Mouse (Mus musculus): ENCODE measurements around the gene Nphp1. TPM values are rescaled to one million over a fixed set of nuclear protein-coding genes. Genes with fewer than 3 reads are reported as not detected.

Nphp1 gene
- total RNA-seq, 2 experiments from 2014 or later = 7.6 to 9.0 TPM

DNA sequence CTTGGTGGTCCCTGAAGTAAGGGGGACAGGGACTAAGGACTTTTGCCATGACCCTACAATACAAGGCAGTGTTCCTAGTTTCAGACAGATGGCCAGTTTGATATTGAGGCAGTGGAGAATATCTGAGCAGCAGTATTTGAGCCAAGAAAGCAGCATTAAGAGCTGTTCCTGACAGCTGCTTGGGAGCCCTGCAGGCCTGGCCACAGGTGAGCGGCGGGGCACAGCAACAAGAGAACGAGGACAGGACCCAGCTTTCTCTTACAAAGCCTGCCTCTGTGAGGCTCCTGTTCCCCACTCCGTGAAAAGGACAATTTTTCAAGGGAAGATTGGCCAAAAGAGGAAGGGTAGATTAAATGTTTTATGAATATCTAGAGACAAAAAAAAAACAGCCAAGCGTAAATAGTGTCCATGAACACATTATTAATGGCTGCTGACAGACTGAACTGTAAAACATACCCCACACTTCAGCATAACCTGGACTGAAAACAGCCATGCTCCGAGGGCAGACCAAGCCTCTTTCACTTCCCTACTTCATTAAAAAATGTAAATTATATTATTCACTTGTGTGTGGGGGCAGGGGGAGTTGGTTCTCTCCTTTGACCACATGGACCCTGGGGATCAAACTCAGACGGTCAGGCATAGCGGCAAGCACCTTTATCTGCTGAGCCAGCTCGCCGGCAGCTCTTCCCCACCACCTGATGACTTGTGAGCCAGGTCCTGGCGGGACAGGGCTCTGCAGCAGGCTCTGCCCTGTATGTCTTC is 36.7 kb downstream of the Nphp1 start:
- no peak for DNase-seq
- intact Hi-C loops (cut with DNase I) = no loop called here

DNA sequence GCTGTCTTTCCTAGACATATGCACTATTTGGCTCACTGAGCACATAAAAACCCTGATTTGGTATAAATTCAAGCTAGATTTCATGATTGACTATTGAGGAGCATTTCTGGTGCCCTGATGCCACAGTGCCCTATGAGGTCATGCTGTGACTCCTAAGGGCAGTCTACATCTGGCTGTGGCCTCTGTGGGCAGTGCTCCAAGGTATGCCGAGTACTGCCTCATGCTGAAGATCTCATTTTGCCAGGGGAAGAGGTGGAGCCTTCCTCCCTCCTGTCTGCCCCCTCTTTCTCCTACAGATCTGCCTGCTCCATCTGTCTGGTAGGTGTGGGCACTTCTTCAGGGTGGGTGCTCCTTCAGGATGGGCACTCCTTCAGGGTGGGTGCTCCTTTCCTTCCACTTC is 39.3 kb downstream of the Nphp1 start:
- intact Hi-C loops (cut with DNase I) = no loop called here
- DNase-seq = no peak

DNA sequence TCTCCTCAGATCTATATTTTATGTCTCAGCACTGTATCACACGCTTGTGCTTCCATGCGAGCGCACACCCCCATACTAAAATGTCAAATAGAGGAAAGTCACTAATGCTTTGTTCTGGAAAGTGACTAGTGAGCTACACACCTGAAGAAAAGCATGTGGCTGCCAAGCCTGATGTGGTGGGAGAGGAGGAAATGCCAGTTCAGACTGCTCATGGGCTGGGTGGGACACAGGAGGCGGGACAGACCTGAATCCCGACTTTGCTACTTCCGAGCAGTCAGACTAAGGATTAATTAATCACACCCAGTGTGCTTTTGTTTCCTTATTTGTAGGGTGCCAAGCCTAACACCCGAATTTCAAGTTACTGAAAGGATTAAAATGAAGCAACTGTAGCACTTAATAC is 40.4 kb downstream of the Nphp1 start:
- intact Hi-C loops (cut with DNase I) = no loop called here
- no peak for DNase-seq

DNA sequence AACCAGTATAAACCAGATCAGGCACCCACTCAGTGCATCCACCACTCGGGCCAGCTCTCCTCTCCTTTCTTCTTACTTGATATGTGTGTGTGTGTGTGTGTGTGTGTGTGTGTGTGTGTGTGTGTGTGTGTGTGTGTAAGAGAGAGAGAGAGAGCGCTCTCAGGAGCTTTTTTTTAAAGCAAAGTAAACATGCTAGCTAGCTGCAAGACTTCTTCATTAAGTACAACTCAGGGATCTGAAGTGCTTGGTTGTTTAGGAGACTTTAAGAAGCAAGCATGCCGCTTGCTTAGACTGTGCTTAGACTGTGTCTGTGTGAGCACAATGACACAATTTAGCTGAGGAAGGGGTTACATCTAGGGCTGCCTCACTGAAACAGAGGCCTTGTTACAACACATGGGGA is 46.1 kb downstream of the Nphp1 start:
- intact Hi-C loops (cut with DNase I) = no loop called here
- no peak for DNase-seq

DNA sequence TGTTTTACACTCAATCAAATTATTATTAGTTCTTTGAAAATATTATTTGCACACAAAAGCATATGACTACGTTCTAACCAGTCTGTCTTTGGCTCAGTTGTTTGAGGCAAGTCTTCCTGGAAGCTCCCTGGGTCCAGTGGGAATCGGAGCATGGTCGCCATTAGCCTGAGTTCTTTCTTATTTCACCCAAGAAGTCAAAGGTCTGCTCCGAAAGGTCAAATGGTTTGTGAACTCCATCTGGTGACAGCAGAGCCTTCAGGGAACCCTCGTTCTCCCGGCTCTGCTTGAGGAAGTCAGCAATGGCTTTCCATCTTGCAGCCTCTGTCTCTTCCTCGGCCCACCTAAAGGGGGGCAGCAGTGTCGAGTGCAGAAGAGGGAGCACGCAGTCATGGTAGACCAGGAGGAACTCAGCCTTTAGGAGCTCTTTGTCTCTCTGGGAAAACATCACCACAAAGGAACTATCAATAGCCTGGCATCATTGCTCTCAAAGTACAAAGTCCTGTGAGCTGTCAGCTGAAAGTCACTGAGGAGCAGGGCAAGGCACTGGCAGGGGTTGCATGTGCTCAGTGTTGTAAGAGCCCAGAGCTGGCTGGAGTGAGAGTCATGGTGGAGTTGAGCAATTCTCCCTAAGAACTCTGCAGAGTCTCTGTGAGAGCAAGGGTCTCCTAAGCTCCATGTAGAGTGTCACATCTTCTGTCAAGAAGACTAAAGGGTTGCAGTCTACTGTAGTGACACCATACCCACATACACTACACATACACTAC is 47.8 kb downstream of the Nphp1 start:
- no peak for DNase-seq
- intact Hi-C loops (cut with DNase I) = no loop called here

DNA sequence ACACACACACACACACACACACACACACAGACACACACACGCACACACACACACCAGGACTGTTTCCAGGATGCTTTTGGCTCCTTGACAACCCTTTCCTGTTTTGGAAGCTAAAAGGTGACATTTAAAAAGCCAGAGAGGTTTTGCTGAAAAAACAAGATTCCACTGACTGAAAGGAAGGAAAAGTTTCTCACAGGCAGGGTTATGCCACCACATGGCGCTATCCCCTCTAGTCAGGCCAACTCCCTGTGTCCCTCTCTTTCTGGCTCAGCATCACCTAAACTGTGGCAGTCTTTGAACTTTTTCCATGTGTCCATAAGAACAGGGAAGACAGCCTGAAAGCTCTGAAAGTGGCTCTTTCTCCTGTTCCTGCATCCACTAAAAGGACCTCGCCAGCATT is 50.8 kb downstream of the Nphp1 start:
- intact Hi-C loops (cut with DNase I) = no loop called here
- DNase-seq = no peak

DNA sequence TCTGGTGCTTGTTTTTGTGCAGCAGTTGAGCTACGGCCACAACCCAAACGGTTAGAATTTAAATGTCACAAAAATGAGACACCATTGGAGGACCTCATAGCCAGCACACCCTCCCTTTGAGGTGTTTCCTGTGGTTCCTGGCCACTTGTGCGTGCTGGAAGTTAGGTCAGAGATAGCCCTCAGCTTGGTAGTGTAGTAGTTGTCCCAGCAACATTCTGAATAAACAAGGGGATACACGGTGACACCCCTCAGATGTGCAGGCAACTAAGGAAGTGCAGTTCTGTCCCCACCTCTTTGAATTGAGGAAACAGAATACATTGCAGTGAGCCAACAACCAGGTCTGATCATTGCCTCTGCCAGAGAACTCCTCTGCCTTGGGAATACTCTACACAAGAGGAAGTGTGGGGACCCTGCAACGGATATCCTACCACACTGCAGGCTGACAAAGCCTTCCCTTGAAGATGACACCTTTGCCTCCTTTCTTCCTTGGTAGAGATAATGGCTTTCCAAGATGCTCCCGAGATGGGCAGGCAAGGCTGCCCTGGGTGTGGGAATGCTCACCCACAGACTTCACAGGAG is 52.0 kb downstream of the Nphp1 start:
- peak in 1 of 2 experiments; percentile 21 for DNase-seq

DNA sequence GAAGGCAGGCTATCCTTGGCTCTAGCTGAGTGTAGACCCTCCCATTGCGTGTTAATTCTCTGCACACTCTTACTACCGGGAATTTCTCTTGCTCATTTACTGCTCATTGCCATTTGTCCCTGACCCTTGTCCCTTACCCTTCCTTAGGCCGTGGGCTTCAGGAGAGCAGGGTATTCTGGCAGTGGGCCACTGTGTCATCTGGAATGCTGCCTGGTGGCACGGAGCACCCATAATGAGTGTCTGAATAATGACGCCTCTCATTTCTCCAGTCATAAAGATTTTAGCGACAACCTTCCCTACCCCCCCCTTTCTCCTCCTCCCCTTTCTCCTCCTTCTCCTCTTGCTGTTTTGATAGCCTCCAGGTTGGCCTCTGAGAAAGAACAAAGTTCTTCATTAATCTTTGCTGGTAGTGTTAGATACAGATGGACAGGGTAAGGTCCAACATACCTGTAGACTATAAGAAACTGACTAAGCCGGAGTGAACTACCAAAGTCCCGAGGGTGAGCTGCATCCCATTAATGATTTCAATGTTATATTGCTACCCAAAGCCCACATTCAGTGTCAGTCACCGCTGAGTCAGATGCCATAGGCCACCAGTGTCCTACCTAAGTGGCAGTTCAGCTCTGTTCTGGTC is 53.1 kb downstream of the Nphp1 start:
- DNase-seq = no peak
- intact Hi-C loops (cut with DNase I) = no loop called here

More for the DNA sequence above, 52.0 kb downstream of the Nphp1 start:
- intact Hi-C loops (cut with DNase I) = no loop called here

DNA sequence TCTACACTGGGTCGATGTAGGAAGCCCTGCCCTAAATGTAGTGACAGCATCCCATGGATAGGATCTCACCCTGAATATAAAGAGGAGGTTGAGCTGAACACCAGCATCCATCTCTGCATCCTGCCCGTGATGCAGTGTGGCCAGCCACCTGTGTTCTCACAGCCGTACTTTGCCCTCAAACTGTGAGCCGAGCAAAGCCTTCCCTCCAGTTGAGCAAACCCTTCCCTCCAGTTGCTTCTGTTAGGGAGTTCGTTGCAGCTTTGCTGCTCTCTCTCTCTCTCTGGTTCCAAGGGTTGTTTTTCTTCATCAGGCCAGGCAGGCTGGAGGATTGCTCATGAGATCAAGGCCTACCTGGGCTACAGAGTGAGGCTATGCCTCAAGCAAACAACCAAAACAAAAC is 53.8 kb downstream of the Nphp1 start:
- no peak for DNase-seq
- intact Hi-C loops (cut with DNase I) = no loop called here

DNA sequence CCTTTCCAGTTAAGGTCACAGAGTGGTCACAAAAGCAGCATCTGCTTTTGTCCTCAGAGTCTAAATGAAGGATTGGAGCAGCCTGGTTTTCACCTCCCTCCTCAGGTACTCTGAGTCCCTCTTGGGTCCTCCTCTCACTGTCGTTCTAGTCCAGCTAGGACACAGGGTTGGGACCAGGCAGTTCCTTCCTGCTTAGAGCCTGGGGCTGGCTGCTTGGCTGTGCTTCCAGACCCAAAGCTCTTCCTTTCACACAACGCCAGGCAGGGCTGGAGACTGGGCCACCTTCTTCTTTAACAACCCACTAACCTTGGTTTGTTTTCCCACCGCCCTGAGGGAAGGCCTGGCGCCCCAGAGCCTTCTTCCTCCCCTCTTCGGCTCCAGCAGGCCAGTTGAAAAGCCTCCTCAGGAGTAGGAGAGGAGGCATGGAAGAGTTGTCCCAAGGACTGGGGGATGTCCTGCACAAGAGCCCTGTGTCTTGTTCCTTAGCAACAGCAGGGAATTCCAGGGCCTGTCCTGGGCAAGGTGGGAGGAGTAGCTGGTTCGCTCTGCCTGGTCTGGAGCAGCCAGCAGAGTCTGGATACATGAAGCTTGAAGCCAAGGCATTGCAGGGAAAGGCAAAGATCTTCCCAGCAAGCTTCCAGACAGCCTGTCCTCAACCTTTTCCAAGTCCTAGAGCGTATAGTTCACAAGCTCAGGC is 58.2 kb downstream of the Nphp1 start:
- intact Hi-C loops (cut with DNase I) = no loop called here

DNA sequence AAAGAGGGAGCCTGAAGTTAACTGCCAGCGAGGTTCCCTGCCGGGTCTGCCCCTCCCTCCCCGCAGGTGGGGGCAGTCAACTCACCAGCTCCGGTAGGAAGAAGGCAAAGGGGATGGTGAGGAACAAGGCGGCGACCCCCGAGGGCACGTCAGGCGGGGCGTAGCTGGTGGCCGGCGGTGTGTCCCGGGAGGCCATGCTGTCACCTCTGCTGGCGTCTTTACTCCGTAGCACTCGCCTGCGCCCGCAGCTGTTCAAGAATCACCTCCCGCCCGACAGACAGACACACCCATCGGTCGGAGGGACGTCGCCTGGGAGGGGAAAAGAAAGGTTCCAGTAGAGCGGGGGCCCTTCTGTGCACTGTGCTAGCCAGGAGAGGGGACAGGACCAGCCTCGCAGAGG is 59.0 kb downstream of the Nphp1 start, which contains the start of gene Mall:
Mall (minus strand) TSS at position 262 of the 400 bp plus-strand sequence.
- peak; percentile 27 to 31 for DNase-seq

More for the DNA sequence above, 58.2 kb downstream of the Nphp1 start:
- no peak for DNase-seq

DNA sequence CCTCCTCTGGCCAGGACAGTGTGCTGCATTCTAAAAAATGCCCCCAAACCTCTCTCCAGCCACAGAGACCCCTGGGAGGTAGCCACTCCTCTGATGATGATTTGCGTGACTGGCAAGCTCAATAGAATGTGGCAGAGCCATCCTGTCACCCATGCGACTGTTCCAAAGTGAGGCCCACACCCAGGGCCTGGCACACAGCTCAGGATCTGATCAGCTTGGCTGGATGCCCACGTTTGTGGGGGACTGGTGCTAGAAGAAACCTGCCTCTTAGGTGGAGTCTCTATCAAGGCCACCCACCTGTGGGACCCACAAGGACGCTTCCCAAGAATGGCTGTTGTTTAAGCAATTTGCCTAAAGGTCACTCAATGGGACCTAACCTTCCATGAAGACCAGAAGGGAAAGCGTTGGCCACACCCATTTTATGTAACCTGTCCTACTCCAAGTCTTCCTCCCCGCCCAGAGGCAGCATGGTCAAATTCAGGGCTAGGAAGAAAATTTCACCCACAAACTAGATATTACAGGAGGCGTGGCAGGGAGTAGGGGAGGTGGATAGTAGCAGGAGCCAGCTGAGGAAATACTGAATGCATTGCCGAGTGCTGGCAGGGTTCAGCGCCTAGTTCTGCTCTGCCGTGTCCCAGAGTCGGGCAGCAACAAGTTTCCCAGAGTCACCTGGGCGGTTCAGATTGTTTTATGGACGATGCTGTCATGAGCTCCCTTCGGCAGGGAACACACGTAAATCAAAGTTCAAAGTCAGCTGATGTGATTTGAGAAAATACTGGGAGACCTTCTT is 59.8 kb downstream of the Nphp1 start:
- intact Hi-C loops (cut with DNase I) = no loop called here
- peak; percentile 34 to 43 for DNase-seq

More for the DNA sequence above, 59.0 kb downstream of the Nphp1 start, which contains the start of gene Mall:
- intact Hi-C loops (cut with DNase I) = no loop called here

DNA sequence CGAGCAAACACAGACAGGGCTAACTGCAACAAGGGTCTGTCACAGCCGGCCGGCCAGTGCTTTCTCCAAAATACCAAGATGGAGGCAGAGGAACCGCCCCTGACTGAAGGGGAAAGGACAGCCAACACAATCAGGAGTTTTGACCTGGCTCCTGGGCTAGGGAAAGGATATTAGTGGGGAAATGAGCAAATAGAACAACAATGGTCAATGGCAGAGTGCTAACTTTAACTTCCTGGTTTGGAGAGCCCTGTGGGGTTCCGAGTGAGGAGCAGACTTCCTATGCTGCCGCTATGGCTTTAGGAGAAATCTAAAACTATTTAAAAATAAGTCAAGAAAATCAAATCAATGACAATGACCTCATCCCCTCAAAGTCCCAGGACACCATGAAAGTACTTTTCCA is 60.6 kb downstream of the Nphp1 start:
- intact Hi-C loops (cut with DNase I) = no loop called here
- DNase-seq = peak in 1 of 2 experiments; percentile 22

DNA sequence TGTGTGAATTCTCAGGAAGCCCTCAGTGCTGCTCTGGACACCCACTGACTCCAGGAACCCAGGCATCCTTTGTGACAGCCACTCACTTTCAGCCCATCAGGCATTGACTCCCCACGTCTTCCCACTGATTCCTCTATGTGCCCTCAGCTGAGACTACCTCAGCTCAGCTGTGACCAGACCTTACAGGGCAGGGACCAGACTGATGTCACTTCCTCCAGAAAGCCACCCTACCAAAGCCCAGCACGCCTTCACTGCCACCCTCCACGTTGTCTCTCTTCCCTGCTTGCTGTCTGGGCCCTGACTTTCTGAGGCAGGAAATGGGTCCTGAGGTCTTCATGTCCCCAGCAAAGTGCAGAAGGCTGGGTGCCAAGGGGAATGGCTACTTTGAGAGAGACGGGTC is 65.5 kb downstream of the Nphp1 start:
- no peak for DNase-seq
- intact Hi-C loops (cut with DNase I) = no loop called here

DNA sequence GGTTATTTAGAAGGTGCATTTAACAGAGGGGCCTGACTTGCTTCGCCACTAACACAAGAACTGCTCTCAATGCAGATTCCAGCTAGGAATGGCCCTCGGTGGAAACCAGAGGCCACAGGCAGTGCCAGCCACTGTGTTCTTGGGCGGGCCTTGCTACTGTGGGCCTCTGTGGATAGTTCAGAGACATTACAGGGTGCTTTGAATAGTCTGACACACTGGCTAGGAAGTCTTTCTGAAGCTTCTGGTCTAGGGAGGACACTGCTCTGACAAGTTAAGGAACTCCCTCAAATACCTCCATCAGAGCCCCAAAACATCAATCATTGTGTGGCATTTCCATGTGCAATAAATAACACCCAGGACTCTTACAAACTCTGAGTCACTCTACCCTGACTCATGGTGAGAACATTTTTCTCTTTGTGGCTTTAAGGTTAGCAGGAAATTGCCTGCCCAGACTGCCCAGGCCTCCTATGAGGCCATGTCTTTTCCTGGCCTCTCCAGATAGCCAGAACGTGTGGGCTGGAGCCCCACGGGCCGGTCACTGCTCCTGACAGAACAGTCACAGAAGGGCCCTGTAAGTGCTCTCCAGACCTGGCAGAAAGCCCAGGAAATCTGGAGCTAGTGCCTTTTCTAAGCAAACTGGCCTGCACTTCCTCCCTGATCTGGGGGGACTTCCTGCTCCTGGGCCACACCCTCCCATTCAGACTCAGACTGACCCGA is 66.4 kb downstream of the Nphp1 start:
- intact Hi-C loops (cut with DNase I) = no loop called here
- peak; percentile 76 to 79 for DNase-seq

DNA sequence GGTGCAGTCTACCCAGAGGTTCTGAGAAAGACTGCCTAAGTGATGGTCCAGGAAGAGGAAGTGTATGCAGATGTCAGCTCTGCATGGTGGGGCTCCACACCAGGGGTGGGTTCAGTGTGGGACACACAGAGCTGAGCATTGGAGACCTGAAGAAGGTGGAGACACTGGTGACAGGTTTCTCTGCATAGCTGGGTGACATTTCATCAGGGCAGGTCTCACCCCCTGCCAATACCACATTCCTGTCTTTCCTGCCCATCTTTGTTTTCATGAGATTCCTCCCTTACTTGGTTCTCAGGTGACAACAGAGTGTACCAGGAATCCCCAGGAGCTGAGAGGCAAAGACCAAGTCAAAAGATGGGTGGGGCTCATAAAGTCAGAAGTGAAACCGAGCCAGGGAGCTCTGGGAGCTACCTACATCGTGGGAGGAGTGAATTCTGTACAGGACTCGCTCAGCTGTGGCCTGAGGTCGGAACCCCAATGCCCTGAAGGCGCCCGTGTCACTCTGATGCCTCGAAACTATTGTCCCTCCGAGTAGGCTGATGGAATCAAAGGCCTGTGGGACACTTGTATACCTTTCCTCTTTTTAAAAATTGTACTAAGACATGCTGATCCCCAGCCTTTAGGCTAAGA is 69.7 kb downstream of the Nphp1 start:
- intact Hi-C loops (cut with DNase I) = no loop called here
- DNase-seq = no peak

DNA sequence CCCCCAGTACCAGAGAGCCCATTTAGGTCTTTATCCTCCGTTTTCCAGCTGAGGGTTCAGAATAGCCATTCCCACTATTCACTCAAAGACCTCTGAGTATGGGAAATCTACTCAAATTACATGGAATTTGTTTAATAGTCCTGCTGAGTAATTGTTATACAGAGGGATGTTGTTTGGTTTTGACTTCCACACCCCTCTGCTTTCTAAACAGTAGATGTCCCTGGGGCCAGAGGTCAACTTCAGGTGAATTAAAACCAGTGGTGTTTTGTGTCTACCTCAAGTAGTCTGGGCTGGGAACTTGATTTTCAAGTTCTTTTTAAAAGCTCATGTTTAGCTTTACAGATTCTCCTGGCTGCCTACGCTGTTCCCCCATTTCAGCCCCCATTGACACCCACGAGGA is 74.0 kb downstream of the Nphp1 start:
- DNase-seq = no peak

DNA sequence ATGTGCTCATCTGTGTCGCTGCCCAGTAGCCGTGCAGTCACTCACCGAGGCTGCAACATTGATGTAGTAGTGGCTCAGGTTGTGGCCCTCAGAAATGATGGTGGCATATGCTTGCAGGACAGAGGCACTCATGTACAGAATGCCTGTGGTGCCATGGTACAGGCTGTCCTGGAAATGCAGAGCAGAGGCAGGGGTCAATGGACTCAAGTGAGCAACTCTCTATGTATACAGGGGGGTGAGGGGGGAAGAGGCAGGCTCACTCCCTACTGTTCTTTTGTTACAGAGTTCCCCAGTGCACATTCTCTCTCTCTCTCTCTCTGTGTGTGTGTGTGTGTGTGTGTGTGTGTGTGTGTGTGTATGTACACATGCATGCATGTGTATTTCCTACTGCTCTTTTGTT is 79.9 kb downstream of the Nphp1 start:
- DNase-seq = no peak
- intact Hi-C loops (cut with DNase I) = no loop called here

More for the DNA sequence above, 74.0 kb downstream of the Nphp1 start:
- intact Hi-C loops (cut with DNase I) = no loop called here

DNA sequence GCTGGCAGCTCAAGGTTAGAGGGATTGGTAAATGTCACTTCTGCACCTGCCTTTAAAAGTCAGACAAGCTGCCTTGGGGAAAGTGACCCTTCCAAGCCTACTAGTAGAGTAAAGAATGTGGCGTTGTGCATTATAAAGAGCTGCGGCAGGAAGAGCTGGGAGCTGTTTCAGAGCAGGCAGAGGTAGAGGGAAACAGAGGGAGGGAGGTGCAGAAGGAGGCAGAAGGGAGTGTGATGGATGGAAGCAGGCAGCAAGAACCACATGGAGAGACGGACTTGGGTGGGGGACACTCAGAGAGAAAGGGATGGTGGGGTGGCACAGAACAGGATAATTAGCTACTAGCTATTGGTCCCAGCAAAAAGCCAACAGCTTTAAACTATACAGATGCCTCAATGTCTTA is 80.6 kb downstream of the Nphp1 start:
- no peak for DNase-seq
- intact Hi-C loops (cut with DNase I) = no loop called here

All from heart, postnatal 36 days (tissue).